Mouse (Mus musculus): ENCODE measurements around the gene Robo1. TPM values are rescaled to one million over a fixed set of nuclear protein-coding genes. Genes with fewer than 3 reads are reported as not detected.

The Robo1 gene
- 1.4 TPM for polyA plus RNA-seq (2014; fragmentation: Illumina TruSeq; extraction: RNeasy Lipid Tissue Mini Kit (QIAGEN cat#74804); ENCODE audit: low read depth, low replicate concordance)

DNA sequence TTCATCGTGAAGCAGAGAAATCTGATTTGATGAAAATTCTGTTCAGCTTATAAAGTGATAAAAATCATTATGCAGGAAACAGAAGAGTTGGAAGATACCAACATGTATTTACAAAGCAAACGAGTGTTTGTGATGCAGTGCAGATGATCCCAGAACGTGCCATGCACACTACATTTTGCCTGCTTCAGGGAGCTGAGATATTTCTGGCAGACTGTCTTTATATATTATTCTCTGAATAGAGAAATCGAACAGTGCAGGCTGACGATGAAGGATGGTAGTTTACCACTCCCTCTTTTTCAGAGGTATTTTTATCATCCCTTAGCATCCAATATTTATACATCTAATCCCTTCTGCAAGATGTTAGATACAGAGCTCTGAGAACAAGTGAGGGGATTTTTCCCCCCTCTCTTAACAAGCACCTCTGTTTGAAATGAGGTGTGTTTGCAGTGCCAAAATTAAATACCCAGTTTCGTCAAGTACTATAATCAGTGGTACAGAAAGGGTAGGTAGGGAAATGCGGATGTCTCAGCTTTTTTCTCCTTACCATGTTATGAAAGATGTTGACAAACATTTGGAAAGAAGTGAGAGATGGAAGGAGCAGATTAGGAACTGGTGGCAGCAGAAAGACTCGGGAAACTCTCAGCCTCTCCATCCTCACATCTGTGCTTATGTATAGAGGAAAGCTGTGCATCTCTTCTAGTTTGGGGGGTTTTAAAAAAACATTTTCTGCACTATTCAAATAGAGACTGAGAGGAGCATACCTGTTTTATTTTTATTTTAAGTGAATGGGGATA, at the start of gene Robo1:
TSS of gene Robo1 (plus strand) at position 770 of the 794 bp plus-strand sequence.

Data from adipose tissue, adult 10 weeks (tissue).